Mouse (Mus musculus) megakaryocyte, adult 5-6 weeks (primary cell): Measurements from ENCODE around the gene Pamr1. TPM values are rescaled to one million over a fixed set of nuclear protein-coding genes. Genes with fewer than 3 reads are reported as not detected.

Experiments used
- ATAC-seq: 2 replicates; pipeline ENCODE4 v1.8.0; 2016; ENCODE audit warnings: mild to moderate bottlenecking, inconsistent platforms; ENCODE audit not compliant: poor library complexity, severe bottlenecking
- total RNA-seq, 2 experiments: library from RNA; stranded (forward) in 1 of 2; stranded (reverse) in 1 of 2; fragments of 153-499, 151-499 nt in 1 of 2; fragments of 221-1000, 200-1000 nt in 1 of 2; gene quantifications; 2 replicates each; pipeline versions ENCODE4 v1.2.3 to v1.2.4; 2015 to 2017

Gene Pamr1
- total RNA-seq, 2 experiments from 2014 or later = not detected

DNA sequence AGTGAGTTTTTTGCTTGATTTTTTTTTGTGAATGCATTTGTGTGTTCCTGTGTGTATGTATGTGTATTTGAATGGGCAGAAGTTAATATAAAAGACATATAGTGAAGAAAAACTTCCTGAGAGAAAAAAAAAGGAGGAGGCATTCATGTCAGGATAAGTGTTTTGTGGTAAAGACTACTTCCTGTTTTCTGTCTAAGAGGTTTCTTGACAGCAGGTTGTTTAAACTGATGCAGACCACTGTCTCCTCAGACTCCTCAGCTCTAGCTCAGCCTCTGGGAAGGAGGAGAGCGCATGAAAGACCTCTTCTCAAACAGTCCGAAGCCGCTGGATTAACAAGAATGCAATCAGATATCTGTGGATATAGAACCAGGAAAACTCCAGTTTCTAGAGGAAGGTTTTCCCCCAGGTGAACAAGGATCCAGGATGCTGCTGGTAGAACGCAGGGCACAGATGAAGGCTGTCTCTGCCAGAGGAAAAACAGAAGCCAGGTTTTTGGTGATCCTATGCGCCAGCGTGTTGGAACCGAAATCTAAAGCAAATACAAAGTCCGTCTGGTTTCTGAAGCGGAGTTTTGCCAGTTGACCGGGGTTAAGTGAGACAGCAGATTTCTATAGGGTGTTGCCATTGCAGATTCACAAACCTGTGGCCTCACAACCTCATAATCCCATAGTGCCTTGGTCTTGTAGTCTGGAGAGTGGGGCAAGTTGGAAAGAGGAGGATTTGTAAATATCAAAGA is 45.8 kb downstream of the Pamr1 start:
- ATAC-seq = no peak

DNA sequence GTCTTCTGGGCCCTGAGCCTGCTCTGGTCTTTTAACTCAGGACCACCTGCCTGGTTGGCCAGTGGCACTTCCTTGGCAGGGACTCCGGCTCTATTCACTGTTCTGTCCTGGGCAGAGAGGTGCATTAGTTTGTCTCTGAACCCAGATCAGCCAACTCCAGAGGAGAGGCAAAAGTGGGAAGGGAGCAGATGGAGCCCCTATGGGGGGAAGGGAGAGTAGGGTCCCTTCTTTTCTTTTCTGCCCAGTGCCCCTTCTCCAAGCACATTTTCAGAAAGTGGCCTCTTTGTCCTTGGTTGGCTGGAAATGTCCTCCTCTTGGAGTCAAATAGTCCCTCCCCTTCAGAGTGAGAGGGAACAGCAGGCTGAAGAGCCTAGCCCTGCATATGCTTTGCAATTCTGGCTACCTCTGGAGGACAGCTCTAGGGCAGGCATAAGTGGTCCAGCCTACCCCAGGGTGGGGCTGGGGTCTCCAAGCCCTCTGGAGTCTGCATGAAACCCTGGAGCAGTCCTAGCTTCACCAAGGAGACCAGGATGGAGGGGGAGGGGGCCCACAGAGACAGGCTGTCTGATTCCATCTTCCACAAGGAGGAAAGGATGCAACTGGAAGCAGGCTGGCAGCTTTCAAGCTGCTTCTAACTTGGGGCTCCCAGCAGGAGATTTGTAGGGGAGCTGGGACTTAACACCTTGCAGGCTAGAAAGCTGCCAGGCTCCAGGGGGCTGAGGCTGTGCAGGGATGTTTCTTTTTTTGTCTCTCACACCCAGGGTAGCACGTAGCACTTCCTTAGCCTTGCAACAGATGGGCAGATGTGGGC is 49.3 kb downstream of the Pamr1 start:
- ATAC-seq = no peak

DNA sequence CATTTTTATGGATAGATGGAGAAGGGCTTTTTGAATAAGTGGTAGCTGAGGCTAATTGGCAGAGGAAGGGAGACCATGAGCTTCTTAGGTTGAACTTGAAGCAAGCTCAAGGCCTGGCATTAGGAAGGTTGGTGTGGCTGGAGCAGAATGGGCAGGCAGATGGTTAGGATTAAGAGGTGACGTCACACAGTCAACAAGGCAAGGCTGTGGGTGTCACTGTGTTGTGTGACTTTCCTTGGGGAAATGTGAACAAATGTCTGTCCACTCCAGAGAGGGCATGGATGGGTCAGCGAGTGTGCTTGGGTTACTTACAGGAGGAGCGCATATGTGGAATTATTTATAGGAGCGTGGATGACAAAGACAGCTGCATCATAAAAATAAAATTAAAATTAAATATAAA is 50.7 kb downstream of the Pamr1 start:
- no peak for ATAC-seq

DNA sequence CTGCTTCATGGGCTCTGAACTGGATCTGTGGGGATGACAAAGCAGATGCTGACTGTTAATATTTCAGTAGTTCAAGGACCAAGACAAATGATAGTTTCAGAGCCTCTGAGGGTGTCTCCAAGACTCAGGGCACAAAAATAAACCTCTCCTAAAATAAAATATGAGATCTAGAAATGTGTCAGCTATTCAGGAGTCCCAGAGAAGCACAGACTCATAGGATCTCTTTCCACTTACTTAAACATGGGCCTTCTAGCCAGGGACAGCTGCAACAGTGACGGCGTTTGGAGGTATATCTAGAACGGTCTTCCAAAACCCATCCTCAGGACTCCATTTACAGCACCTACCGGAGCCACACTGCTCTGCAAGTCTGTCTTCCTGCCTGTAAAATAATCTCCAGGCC is 60.7 kb downstream of the Pamr1 start:
- no peak for ATAC-seq

DNA sequence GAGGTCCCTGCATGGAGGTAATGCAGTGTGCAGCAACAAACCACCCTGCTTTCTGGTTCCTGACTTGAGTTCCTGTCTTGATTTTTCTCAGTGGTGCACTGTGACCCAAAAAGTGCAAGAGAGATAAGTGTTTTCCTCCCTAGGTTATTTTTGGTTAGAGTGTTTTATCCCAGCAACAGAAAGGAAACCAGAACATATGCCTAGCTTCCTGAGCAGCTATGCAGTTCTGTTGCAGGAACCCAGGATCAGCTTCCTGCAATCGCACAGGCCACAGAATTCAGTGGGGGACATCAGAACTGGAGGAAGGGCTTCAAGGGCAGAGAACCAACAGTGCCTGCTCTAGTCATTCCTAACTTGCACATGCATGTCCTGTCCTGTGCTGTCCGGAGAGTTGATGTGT is 66.8 kb downstream of the Pamr1 start:
- ATAC-seq = no peak

DNA sequence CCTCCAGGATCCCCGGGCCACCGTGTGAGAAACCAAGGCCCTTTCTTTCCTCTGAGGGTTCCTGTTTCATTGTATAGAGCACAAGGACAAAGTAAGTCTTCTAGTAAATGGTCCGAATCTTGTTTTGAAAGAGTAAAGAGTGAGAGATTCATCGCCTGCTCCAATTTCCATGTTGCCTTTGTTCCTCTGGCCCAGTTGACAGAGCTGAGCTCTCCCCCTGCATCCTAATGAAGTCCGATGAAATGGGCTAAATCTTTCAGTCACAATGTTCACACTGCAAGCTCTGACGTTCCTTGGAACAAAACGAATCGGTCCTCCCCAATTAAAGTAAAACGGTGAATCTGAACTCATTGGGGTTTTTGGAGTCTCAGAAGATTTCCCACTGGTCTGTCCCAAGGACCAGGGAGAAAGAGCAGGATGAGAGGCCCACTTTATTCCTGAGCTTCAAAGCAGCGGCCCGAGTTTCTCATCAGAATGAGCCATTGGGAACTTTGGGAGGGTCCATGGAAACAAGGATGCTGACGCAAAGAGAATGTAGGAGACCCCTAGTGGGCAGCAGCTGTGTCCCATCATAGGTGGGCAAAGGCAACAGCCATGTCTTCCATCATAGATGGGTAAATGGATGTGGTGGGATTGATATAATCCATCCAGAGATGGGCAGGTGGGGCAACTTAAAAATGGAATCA is 71.1 kb downstream of the Pamr1 start:
- ATAC-seq = no peak

DNA sequence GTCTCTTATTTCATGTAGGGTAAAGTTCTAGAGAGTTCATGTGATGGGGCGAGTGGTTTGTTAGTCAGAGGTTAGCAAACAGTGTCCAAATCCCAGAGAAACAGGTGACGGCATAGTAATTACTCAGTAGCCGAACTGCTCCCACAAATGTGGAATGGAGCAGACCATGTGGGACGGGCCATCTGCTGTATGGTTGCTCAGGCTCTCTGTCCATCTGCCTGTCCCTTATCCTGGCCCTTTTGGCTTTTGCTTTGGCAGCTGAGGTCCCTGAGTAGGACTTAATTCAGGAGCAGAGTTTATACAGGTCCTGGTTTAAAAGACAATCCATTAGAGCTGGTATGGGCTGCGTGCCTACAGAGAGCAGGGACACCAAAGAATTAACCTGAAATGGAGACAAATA is 72.4 kb downstream of the Pamr1 start:
- no peak for ATAC-seq

DNA sequence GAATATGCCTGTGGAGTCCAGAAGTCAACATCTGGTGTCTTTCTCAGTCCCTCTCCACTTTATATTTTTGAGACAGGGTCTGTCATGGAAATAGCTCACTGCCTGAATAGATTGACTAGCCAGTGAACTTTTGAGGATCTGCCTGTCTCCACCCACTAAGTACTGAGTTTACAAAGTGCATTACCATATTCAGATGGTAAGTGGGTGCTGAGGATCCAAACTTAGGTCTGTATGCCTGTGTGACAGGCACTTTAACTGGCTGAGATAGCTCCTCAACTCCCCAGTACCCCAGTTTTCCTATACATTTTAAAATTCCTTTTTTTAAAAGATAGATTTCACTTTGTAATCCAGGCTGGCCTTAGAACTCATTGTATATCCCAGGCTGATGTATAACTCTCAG is 73.1 kb downstream of the Pamr1 start:
- ATAC-seq = no peak

DNA sequence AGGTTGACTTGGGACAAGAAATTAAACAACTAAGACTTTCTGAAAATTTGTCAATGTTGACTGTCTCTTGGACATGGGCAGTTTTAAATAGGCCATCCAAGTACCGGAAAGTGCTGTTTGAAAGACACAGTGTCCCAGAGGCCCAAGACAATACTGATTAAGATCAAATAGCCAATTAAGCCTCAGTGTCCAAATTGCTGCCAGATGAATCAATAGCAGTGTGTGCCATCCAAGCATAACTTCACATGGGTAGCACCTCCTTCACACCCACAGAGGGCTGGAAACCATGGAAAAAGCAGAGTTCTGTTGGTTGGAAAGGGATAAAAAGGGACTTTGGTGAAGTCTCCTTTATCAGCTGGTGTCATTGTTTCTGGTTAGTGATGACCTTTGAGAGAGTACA is 74.7 kb downstream of the Pamr1 start:
- no peak for ATAC-seq

DNA sequence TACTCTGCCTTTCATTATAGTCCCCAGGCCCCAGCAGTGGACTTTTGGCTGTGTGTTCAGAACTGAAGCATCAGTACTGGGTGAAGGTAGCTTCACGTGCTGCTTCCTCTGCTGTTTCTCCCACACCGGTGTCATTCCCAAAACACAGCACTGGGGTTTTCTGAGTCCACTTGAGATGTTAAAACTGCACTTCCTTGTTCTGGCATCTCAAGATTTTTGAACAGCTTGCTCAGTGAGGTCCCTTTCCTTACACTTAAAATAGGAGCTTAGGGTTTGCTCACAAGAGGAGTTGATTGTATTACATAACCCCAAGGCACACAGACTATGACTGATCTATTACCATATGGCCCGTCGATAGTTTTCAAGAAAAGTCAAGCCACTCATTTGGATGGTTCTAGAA is 82.5 kb downstream of the Pamr1 start:
- ATAC-seq = no peak

DNA sequence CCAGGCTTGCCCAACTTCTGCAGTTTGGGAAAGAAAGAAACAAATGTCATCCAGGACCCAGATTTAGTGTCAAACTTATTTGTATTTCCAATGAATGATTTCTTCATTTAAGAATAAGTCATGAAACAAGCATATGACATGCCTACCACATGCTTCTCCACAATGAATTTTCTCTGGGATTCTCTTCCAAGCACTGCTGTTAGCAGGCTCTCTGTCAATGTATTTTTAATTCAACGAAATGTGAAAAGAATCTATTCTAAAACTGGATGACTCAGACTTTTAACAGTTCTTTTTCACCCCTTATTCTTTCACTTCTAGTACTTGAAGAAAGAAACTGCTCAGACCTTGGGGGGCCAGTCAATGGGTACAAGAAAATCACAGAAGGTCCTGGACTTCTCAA is 84.2 kb downstream of the Pamr1 start:
- ATAC-seq = no peak

DNA sequence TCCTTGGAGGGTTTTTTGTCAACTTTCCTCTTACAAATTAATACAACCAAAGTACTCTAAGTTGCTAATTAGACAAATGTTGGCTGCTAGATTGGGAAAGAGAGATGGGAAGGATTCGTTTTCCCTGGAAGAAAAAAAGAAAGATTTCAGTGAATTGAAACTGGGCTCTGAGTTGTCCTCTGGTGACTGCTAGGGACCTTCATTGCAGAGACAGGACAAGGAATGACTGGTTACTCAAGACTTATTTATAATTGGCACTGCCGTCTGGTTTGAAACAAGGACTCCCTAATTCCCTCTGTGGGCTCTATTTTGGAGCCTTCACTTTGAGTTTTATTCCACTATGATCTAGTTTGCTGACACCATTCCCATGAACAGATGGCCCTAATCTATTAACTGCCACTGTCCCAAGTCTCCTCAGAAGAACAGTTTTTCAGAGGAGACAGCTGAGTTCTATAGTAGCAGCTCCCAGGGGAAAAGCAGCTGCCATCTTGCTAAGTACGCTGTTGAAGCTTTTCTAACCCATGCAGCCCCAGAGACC is 85.8 kb downstream of the Pamr1 start:
- ATAC-seq = no peak

DNA sequence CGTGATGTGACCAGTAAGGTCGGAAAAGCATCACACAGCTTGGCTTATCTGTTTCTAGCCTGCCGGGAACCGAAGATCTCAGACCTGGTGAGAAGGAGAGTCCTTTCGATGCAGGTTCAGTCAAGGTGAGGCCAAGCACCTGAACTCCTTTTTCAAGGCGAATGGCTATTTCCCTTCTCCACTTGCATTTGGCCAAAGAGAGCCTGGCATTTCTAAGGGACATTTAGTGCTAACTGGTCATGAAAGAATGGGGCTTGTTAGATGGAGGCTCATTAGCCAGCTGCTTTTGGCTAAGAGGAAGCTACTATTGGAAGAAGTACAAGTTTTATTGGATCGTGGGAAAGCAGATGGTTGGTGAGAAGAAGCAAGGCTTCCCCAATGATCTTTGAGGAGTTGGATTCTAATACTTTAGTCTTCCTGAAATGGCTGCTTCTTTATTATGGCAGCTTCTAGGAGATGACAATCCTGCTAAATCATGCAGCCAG is 86.3 kb downstream of the Pamr1 start:
- ATAC-seq = no peak

DNA sequence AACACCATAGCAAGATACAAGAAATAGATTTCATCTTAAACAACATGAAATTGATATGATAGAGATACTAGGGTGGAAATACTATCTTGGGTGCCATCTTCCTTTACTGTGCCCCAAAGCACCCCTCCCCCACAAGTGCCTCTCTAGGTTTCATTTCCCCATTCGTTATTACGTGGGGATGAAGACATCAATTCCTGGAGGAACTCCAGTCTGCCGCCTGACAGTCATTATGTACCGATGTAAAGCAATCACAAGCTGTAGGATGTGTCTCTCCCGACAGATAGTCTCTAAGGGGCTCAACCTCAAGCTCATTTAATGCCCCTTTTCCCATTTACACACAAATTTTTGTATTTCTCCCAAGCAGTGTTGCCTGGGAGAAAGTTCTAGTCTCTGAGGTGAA is 88.3 kb downstream of the Pamr1 start:
- ATAC-seq = peak; percentile 92

DNA sequence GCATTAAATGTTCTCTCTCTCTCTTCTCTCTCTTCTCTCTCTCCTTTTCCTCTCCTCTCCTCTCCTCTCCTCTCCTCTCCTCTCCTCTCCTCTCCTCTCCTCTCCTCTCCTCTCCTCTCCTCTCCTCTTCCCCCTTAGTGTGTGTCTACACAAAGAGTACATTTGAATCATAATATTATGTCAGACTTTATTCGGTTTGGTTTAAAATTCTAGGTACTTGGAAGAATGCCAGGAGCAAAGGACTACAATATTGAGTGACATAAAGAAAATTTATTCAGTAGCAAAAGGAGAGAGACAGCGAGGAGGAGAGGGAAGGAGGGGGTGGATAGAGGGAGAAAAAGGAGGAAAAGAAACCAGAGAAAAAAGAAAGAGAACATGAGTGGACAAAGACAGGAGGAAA is 88.9 kb downstream of the Pamr1 start:
- no peak for ATAC-seq

DNA sequence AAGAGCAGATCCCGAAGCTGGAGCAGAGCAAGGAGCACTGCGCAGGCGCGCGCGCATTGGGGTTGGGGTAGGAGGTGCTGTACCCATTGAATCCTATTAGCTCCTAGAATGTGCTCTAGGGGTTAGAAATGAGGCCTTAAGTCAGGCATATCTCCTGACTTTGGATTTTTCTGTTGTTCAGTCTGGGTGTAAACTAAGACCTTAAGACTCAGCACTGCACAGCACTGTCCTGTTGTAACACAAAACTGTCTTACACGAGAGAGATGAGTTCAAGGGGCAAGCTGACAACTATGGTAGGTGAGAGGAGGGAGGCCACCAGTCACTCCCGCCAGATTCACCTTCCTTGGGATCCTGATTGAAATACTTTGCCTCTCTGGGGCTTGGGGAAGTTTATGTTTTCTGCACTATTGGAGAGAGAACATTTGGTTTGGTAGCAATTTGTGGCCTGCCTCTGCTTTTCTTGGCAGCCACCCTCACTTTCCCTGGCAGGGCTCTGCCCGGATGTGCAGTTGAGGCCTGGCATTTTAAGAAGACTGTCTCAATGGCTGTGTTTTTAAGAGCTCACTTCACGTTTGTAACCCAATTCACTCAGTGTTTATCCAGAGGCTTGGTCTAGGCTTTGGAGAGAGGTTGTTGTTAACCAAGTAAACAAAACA is 99.2 kb downstream of the Pamr1 start:
- no peak for ATAC-seq

DNA sequence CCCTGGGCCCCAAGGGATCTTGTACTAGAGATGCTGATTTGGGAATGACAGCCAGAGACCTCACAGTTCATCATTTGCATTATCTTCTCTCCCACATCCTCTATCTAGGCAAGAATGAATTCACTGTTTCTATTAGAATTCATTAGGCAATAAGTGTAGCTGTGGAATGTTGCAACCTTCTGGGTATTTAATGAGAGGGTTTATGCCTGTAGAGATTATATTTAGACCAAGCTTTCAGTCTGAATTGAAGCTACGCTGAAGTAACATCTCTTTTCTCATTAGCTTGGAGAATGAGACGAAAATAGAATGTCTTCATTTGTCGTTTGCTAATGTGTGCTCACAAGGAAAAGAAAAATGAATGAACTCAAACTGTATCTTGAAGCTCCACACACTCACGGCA is 100.5 kb downstream of the Pamr1 start:
- ATAC-seq = no peak

DNA sequence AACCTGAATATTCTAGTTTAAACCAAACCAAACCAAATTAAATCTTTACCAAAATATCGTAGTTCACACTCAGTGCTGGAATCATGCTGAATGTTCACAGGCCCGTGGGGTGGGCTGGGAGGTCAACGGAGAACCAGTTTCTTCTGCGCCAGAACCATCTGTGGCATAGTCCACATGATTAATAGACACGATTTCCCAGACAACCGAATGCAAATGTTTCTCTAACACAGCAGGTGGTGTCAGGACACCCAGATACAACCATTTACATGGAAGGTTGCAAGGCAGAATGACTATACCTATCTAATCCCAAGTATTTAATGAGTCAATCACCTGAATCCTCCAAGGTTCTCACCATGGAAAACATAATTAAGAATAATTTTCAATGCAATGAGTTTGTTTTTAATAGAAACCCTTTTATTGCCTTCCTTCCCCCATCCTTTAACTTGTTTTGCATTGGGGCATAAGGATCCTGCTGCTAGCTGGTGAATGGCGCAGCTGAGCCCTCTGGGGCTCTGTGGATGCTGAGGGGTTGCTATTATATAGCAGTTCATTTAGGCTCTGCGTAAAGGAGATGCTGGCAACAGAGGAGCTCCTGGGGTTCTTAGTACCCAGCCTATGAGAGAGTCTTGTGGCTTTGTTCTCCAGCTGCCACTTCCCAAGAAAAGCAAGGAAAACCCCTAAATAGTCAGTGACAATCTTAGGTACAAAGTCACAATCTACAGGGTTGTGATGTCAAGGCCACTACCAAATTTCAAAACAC is 106.3 kb downstream of the Pamr1 start:
- no peak for ATAC-seq

DNA sequence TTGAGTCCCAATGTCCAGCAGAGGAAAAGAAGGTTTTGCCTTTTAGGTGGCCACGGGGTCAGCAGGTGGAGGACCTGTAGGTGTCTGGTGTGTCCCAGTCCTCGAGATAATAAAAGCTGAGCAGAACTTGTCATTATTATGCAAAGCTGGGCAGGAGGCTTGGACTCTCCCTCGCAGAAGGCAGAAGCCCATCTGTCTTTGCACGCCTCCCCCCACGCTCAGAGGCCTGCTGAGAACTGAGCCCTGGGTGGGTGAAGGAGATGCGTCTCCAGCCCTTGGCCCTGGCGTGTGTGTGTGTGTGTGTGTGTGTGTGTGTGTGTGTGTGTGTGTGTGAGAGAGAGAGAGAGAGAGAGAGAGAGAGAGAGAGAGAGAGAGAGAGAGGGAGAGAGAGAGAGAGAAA is 107.9 kb downstream of the Pamr1 start:
- no peak for ATAC-seq

DNA sequence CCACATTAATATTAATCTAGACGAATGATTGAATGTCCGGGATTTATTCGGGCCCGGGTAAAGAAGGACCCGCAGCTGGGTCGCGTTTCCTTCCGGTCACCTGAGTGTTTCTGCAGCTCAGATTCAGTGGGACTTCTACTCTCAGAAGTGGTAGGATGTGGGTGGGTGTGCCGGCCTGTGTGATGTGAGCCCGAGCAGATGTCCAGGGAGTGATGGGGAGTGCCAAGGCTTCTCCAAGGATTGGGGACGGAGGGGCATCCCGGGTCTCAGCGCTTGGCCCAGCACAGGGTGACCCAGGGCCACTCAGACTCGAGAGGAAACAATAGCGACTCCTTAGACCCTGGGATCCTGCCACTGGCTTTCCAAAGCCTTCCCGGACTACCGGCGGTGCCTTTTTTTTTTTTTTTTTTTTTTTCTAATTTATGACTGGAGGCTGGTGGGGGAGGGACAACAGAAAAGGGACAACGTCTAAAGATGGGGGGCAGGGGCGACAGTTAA is 108.4 kb downstream of the Pamr1 start, which contains the start of gene Slc1a2:
Gene Slc1a2, plus strand, starts transcription at position 497 of the 498 bp plus-strand sequence.
- no peak for ATAC-seq
